Mouse (Mus musculus) liver, embryonic 14.5 days (tissue): ENCODE measurements around the gene Sh2d4b.

ENCODE experiments used
- CTCF ChIP-seq: IDR thresholded peaks from 2 replicates; pipeline ENCODE4 v1.5.1; 2016; ENCODE audit warnings: antibody characterized with exemption, low read depth, control low read depth
- EP300 ChIP-seq: IDR thresholded peaks from 2 replicates; pipeline ENCODE4 v1.6.1; 2016; ENCODE audit warnings: antibody characterized with exemption, low read depth

DNA sequence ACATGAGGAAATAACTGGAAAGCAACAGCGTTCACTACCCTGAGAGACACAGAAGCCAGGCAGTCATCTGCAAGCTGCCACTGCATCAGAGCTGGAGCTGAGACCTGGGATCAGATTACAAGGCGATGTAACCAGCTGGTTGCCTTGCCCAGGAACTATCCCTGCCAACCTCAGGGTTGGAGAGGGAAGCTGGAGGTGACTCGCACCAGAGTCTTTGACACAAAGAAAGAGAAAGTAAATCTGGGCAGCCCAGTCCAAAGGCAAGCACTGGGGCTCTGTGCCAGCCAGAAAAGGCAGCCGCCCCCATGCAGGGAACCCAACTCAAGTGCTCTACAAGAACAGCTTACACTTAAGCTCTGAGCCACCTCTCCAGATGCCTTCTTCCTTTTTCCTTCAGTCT lies 7.8 kb downstream of the Sh2d4b start:
- TF ChIP-seq CTCF (no peak), EP300 (no peak)
